Mouse (Mus musculus): Measurements from ENCODE around the gene Vps45. TPM values are rescaled to one million over a fixed set of nuclear protein-coding genes. Genes with fewer than 3 reads are reported as not detected.

Vps45 gene
- total and polyA plus RNA-seq, 3 experiments = 6.1 to 28.7 (median 16.1) TPM

GRCm38 (mm10) chr3:96082100-96082499 is 23.8 kb upstream of the Vps45 start:
- DNase-seq (ENCODE audit: low spot score) (no peak), ATAC-seq (ENCODE audit: extremely low read depth, insufficient number of reproducible peaks, low FRiP score, poor library complexity, severe bottlenecking) (no peak)
- TF ChIP-seq TAL1 (conservative IDR thresholded peaks at IDR 0.05; ENCODE audit: low read depth, low read length) = no peak
- TF ChIP-seq CTCF (IDR thresholded peaks at IDR 0.05; ENCODE audit: low read depth, low read length) = no peak
- TF ChIP-seq GATA1 (IDR thresholded peaks at IDR 0.05; ENCODE audit: borderline replicate concordance, low read length) = no peak
- TF ChIP-seq POLR2AphosphoS5 (IDR thresholded peaks at IDR 0.05; ENCODE audit: insufficient replicate concordance, low read depth, low read length) = no peak
- no peak for TF ChIP-seq GATA2 (IDR thresholded peaks at IDR 0.05; ENCODE audit: borderline replicate concordance, low read depth, low read length)
- no peak overlapping the region for H3K4me3 ChIP-seq (ENCODE audit: low read depth, low read length)
- peaks cover 9% of the 10 kb centered on the region for H3K27me3 ChIP-seq (ENCODE audit: insufficient read depth, low read length)
- H3K4me1 ChIP-seq (ENCODE audit: insufficient read depth, low read depth, low read length) = peaks cover 23% of the 10 kb centered on the region
- H3K36me3 ChIP-seq (replicated peaks) = no peaks in the 10 kb centered on the region
- H3K9me3 ChIP-seq (replicated peaks) = peaks cover 4% of the 10 kb centered on the region; the same call in 1 of the 2 replicates

GRCm38 (mm10) chr3:96081650-96082049 is 23.4 kb upstream of the Vps45 start:
- H3K9me3 ChIP-seq (replicated peaks) = peaks cover 4% of the 10 kb centered on the region; the same call in 1 of the 2 replicates
- H3K4me1 ChIP-seq (ENCODE audit: insufficient read depth, low read depth, low read length) = peaks cover 19% of the 10 kb centered on the region
- H3K27me3 ChIP-seq (ENCODE audit: insufficient read depth, low read length) = peaks cover 9% of the 10 kb centered on the region
- ATAC-seq (ENCODE audit: extremely low read depth, insufficient number of reproducible peaks, low FRiP score, poor library complexity, severe bottlenecking) = no peak
- no peak for DNase-seq (ENCODE audit: low spot score)
- H3K36me3 ChIP-seq (replicated peaks) = no peaks in the 10 kb centered on the region
- TF ChIP-seq POLR2AphosphoS5 (IDR thresholded peaks at IDR 0.05; ENCODE audit: insufficient replicate concordance, low read depth, low read length) (no peak), GATA1 (IDR thresholded peaks at IDR 0.05; ENCODE audit: borderline replicate concordance, low read length) (no peak), CTCF (IDR thresholded peaks at IDR 0.05; ENCODE audit: low read depth, low read length) (no peak), TAL1 (conservative IDR thresholded peaks at IDR 0.05; ENCODE audit: low read depth, low read length) (no peak), GATA2 (IDR thresholded peaks at IDR 0.05; ENCODE audit: borderline replicate concordance, low read depth, low read length) (no peak)
- no peak overlapping the region for H3K4me3 ChIP-seq (ENCODE audit: low read depth, low read length)

GRCm38 (mm10) chr3:96081006-96081405 is 22.7 kb upstream of the Vps45 start:
- ATAC-seq (ENCODE audit: extremely low read depth, insufficient number of reproducible peaks, low FRiP score, poor library complexity, severe bottlenecking) (no peak), DNase-seq (ENCODE audit: low spot score) (no peak)
- TF ChIP-seq GATA1 (IDR thresholded peaks at IDR 0.05; ENCODE audit: borderline replicate concordance, low read length) (no peak), GATA2 (IDR thresholded peaks at IDR 0.05; ENCODE audit: borderline replicate concordance, low read depth, low read length) (no peak), CTCF (IDR thresholded peaks at IDR 0.05; ENCODE audit: low read depth, low read length) (peak; percentile 12; the same call in 1 of the 2 replicates)
- Histone ChIP-seq H3K4me1 (ENCODE audit: insufficient read depth, low read depth, low read length) (peaks cover 15% of the 10 kb centered on the region), H3K4me3 (ENCODE audit: low read depth, low read length) (no peak overlapping the region), H3K27me3 (ENCODE audit: insufficient read depth, low read length) (peaks cover 10% of the 10 kb centered on the region), H3K36me3 (replicated peaks) (no peaks in the 10 kb centered on the region), H3K9me3 (replicated peaks) (peaks cover 4% of the 10 kb centered on the region; the same call in 1 of the 2 replicates)

- Histone ChIP-seq H3K27me3 (ENCODE audit: insufficient read depth, low read length) (peaks cover 12% of the 10 kb centered on the region), H3K9me3 (replicated peaks) (no peaks in the 10 kb centered on the region), H3K4me1 (ENCODE audit: insufficient read depth, low read depth, low read length) (peaks cover 15% of the 10 kb centered on the region), H3K36me3 (replicated peaks) (no peaks in the 10 kb centered on the region), H3K4me3 (ENCODE audit: low read depth, low read length) (no peak overlapping the region)
- DNase-seq (ENCODE audit: low spot score) = no peak
- no peak for TF ChIP-seq GATA2 (IDR thresholded peaks at IDR 0.05; ENCODE audit: borderline replicate concordance, low read depth, low read length)
- no peak for TF ChIP-seq TAL1 (conservative IDR thresholded peaks at IDR 0.05; ENCODE audit: low read depth, low read length)
- no peak for TF ChIP-seq GATA1 (IDR thresholded peaks at IDR 0.05; ENCODE audit: borderline replicate concordance, low read length)
- no peak for TF ChIP-seq POLR2AphosphoS5 (IDR thresholded peaks at IDR 0.05; ENCODE audit: insufficient replicate concordance, low read depth, low read length)
- no peak for ATAC-seq (ENCODE audit: extremely low read depth, insufficient number of reproducible peaks, low FRiP score, poor library complexity, severe bottlenecking)
Observed at GRCm38 (mm10) chr3:96078711-96079110, 20.4 kb upstream of the Vps45 start.

- Histone ChIP-seq H3K4me3 (ENCODE audit: low read depth, low read length) (no peak overlapping the region; the same call in 1 of the 2 replicates), H3K27me3 (ENCODE audit: insufficient read depth, low read length) (peaks cover 13% of the 10 kb centered on the region), H3K36me3 (replicated peaks) (no peaks in the 10 kb centered on the region), H3K4me1 (ENCODE audit: insufficient read depth, low read depth, low read length) (peaks cover 13% of the 10 kb centered on the region), H3K9me3 (replicated peaks) (no peaks in the 10 kb centered on the region)
- ATAC-seq (ENCODE audit: extremely low read depth, insufficient number of reproducible peaks, low FRiP score, poor library complexity, severe bottlenecking) = no peak
- TF ChIP-seq GATA2 (IDR thresholded peaks at IDR 0.05; ENCODE audit: borderline replicate concordance, low read depth, low read length) (no peak), POLR2AphosphoS5 (IDR thresholded peaks at IDR 0.05; ENCODE audit: insufficient replicate concordance, low read depth, low read length) (no peak), GATA1 (IDR thresholded peaks at IDR 0.05; ENCODE audit: borderline replicate concordance, low read length) (no peak), TAL1 (conservative IDR thresholded peaks at IDR 0.05; ENCODE audit: low read depth, low read length) (no peak), CTCF (IDR thresholded peaks at IDR 0.05; ENCODE audit: low read depth, low read length) (no peak)
- DNase-seq (ENCODE audit: low spot score) = peak; percentile 12
Observed at GRCm38 (mm10) chr3:96078066-96078465, 19.8 kb upstream of the Vps45 start.

GRCm38 (mm10) chr3:96072921-96073486 is 14.7 kb upstream of the Vps45 start:
- DNase-seq (ENCODE audit: low spot score) = no peak
- TF ChIP-seq GATA1 (IDR thresholded peaks at IDR 0.05; ENCODE audit: borderline replicate concordance, low read length) = no peak
- no peak for TF ChIP-seq TAL1 (conservative IDR thresholded peaks at IDR 0.05; ENCODE audit: low read depth, low read length)
- no peak for TF ChIP-seq CTCF (IDR thresholded peaks at IDR 0.05; ENCODE audit: low read depth, low read length)
- TF ChIP-seq GATA2 (IDR thresholded peaks at IDR 0.05; ENCODE audit: borderline replicate concordance, low read depth, low read length) = no peak
- TF ChIP-seq POLR2AphosphoS5 (IDR thresholded peaks at IDR 0.05; ENCODE audit: insufficient replicate concordance, low read depth, low read length) = no peak
- ATAC-seq (ENCODE audit: extremely low read depth, insufficient number of reproducible peaks, low FRiP score, poor library complexity, severe bottlenecking) = no peak

More at GRCm38 (mm10) chr3:96072921-96073486, 14.7 kb upstream of the Vps45 start:
- Histone ChIP-seq H3K27me3 (ENCODE audit: insufficient read depth, low read length) (peaks cover 15% of the 10 kb centered on the region), H3K4me1 (ENCODE audit: insufficient read depth, low read depth, low read length) (peaks cover 2% of the 10 kb centered on the region; the same call in 1 of the 2 replicates), H3K36me3 (replicated peaks) (no peaks in the 10 kb centered on the region), H3K9me3 (replicated peaks) (no peaks in the 10 kb centered on the region), H3K4me3 (ENCODE audit: low read depth, low read length) (no peak overlapping the region)
